Mouse (Mus musculus): ENCODE data around the gene Pkmyt1. TPM values are rescaled to one million over a fixed set of nuclear protein-coding genes. Genes with fewer than 3 reads are reported as not detected.
A peak's percentile ranks its signal among the peaks of the same experiment; 100 is the strongest.

Pkmyt1 gene
- polyA plus RNA-seq, 1 experiment from 2014 or later = 79.0 TPM

DNA sequence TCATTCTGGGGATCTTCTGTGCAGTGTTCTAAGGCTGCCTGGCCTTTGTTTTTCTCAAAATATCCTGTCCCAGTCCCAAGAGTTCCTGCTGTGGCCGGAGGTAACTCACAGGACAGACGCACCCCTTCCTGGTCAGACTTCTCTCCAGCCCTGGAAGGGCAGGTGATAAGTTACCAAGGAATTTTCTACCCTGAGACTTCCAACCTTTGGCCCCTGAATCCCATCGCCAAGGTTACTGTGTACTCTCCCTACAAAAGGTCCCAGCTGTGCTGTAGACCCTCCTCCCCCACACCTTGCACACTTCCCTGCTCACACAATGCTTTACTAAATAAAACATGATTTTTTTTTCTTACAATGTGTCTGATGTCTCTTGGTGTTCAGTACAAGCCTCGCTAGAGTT lies 44.0 kb upstream of the Pkmyt1 start:
- ATAC-seq (ENCODE audit: insufficient read depth) = no peak
- H3K4me1 ChIP-seq (ENCODE audit: insufficient read depth) = peaks cover 3% of the 10 kb centered on the region; the same call in 1 of the 2 replicates
- WGBS = 34% methylated on average over 4 of the region's 4 CpGs
- peak overlapping the region; percentile 59 for H3K4me2 ChIP-seq
- peaks cover 54% of the 10 kb centered on the region for H3K27me3 ChIP-seq (ENCODE audit: insufficient read depth, low read length)
- DNase-seq = no peak
- no peaks in the 10 kb centered on the region for H3K9me3 ChIP-seq (ENCODE audit: low read depth, low read length)
- no peak overlapping the region for H3K4me3 ChIP-seq (ENCODE audit: low read depth, low read length)
- 0 out of 2 replicates have a peak, but pooled peaks cover 3% of the 10 kb centered on the region for H3K36me3 ChIP-seq (ENCODE audit: insufficient read depth)
- no peak for TF ChIP-seq CTCF (IDR thresholded peaks at IDR 0.05; ENCODE audit: low read depth)
- H3K9ac ChIP-seq = no peak overlapping the region; the same call in 1 of the 2 replicates
- H3K27ac ChIP-seq (ENCODE audit: low read depth) = no peak overlapping the region

DNA sequence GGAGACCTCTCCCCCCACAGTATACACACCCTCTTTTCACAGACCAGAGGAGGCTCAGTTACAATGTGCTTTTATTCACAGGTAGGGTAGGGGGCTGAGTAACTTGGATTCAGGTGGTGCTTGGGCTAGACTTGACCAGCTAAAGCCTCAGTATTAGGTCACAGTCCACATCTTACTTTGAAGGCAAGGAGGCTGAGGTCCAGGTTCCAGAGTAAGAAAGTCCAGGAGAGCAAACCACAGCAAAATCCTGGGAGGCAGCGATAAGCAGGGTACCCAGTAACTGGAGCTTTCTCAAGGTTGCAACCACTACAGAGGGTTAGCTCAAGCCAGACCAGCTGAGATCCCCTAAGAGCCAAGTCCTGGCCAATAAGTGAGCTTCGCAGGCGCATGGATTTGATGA lies 43.6 kb upstream of the Pkmyt1 start:
- H3K4me3 ChIP-seq (ENCODE audit: low read depth, low read length) = peak overlapping the region; percentile 8; the same call in 1 of the 2 replicates
- H3K9ac ChIP-seq = peak overlapping the region; percentile 20
- no peak for DNase-seq
- H3K4me1 ChIP-seq (ENCODE audit: insufficient read depth) = peaks cover 3% of the 10 kb centered on the region; the same call in 1 of the 2 replicates
- no peaks in the 10 kb centered on the region for H3K9me3 ChIP-seq (ENCODE audit: low read depth, low read length)
- H3K4me2 ChIP-seq = peak overlapping the region; percentile 59
- peaks cover 54% of the 10 kb centered on the region for H3K27me3 ChIP-seq (ENCODE audit: insufficient read depth, low read length)
- ATAC-seq (ENCODE audit: insufficient read depth) = no peak
- H3K27ac ChIP-seq (ENCODE audit: low read depth) = 0 out of 2 replicates have a peak overlapping the region, but pooled peaks have one; percentile 63
- 0 out of 2 replicates have a peak, but pooled peaks cover 3% of the 10 kb centered on the region for H3K36me3 ChIP-seq (ENCODE audit: insufficient read depth)
- no peak for TF ChIP-seq CTCF (IDR thresholded peaks at IDR 0.05; ENCODE audit: low read depth)
- 50% methylated on average over 3 of the region's 3 CpGs for WGBS

DNA sequence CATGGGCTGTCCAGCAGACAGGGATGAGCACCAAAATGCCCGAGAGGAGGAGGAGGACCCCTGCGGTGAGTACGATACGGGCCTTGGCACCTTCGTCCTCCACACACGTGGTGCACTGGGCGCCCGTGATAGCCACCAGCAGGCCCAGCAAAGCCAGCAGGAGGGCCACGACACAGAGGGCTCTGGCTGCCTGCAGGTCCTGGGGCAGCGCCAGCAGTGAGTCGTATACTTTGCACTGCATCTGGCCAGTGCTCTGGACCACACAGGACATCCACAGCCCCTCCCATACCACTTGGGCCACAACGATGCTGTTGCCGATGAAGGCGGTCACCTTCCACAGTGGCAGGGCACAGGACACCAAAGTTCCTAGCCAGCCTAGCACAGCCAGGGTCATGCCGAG lies 42.9 kb upstream of the Pkmyt1 start:
- H3K4me3 ChIP-seq (ENCODE audit: low read depth, low read length) = peak overlapping the region; percentile 8; the same call in 1 of the 2 replicates
- peak overlapping the region; percentile 20; the same call in 1 of the 2 replicates for H3K9ac ChIP-seq
- H3K36me3 ChIP-seq (ENCODE audit: insufficient read depth) = 0 out of 2 replicates have a peak, but pooled peaks cover 3% of the 10 kb centered on the region
- peaks cover 54% of the 10 kb centered on the region for H3K27me3 ChIP-seq (ENCODE audit: insufficient read depth, low read length)
- peaks cover 3% of the 10 kb centered on the region; the same call in 1 of the 2 replicates for H3K4me1 ChIP-seq (ENCODE audit: insufficient read depth)
- peak overlapping the region; percentile 59 for H3K4me2 ChIP-seq
- ATAC-seq (ENCODE audit: insufficient read depth) (peak; percentile 11), DNase-seq (no peak)
- WGBS = 21% methylated on average over 15 of the region's 15 CpGs
- peak overlapping the region; percentile 63 for H3K27ac ChIP-seq (ENCODE audit: low read depth)
- no peak for TF ChIP-seq CTCF (IDR thresholded peaks at IDR 0.05; ENCODE audit: low read depth)
- no peaks in the 10 kb centered on the region for H3K9me3 ChIP-seq (ENCODE audit: low read depth, low read length)

- Histone ChIP-seq H3K27me3 (ENCODE audit: insufficient read depth, low read length) (peaks cover 50% of the 10 kb centered on the region), H3K4me1 (ENCODE audit: insufficient read depth) (peaks cover 3% of the 10 kb centered on the region; the same call in 1 of the 2 replicates), H3K4me3 (ENCODE audit: low read depth, low read length) (peak within 1 kb of the TSS; percentile 8; the same call in 1 of the 2 replicates), H3K36me3 (ENCODE audit: insufficient read depth) (0 out of 2 replicates have a peak, but pooled peaks cover 3% of the 10 kb centered on the region), H3K9ac (peak within 1 kb of the TSS; percentile 20; the same call in 1 of the 2 replicates), H3K27ac (ENCODE audit: low read depth) (peak within 1 kb of the TSS; percentile 78), H3K9me3 (ENCODE audit: low read depth, low read length) (no peaks in the 10 kb centered on the region), H3K4me2 (peak within 1 kb of the TSS; percentile 59)
- WGBS = 20% methylated on average over 15 of the region's 15 CpGs
- DNase-seq (peak; percentile 61), ATAC-seq (ENCODE audit: insufficient read depth) (peak; percentile 87)
- TF ChIP-seq CTCF (IDR thresholded peaks at IDR 0.05; ENCODE audit: low read depth) = no peak
These were observed 42.1 kb upstream of the Pkmyt1 start, which contains the start of gene Cldn9 for GRCm38 (mm10) chr17:23683856-23684672. Gene Cldn9, minus strand, starts transcription at chr17:23684026.

DNA sequence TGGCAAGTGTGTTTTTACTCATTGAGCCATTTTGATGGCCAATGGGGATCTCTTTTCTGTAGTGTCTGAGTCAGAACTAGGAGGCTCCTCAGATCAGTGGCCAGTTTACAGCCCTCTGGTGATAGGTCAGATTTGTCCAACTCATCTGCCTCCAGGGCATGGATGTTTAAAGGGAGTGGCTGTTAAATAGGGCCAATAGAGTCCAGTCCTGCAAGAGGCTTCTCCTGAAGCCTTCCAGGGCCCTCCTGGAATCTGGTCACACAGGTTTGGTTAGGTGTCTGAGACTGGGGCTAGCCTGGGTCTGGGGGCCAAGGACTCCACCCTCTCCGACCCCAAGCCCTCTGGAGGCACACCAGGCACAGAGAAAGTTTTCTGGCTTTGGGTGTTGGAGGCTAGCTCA lies 31.6 kb upstream of the Pkmyt1 start:
- peak overlapping the region; percentile 58 for H3K27ac ChIP-seq (ENCODE audit: low read depth)
- WGBS = 42% methylated on average over 1 of the region's 1 CpGs
- H3K9me3 ChIP-seq (ENCODE audit: low read depth, low read length) = no peaks in the 10 kb centered on the region
- H3K27me3 ChIP-seq (ENCODE audit: insufficient read depth, low read length) = peaks cover 6% of the 10 kb centered on the region; the same call in 1 of the 2 replicates
- DNase-seq (peak; percentile 54), ATAC-seq (ENCODE audit: insufficient read depth) (peak; percentile 38; the same call in 1 of the 2 replicates)
- no peaks in the 10 kb centered on the region for H3K36me3 ChIP-seq (ENCODE audit: insufficient read depth)
- no peak overlapping the region for H3K4me3 ChIP-seq (ENCODE audit: low read depth, low read length)
- H3K4me1 ChIP-seq (ENCODE audit: insufficient read depth) = peaks cover 8% of the 10 kb centered on the region
- H3K9ac ChIP-seq = no peak overlapping the region
- H3K4me2 ChIP-seq = 0 out of 2 replicates have a peak overlapping the region, but pooled peaks have one; percentile 4
- no peak for TF ChIP-seq CTCF (IDR thresholded peaks at IDR 0.05; ENCODE audit: low read depth)

DNA sequence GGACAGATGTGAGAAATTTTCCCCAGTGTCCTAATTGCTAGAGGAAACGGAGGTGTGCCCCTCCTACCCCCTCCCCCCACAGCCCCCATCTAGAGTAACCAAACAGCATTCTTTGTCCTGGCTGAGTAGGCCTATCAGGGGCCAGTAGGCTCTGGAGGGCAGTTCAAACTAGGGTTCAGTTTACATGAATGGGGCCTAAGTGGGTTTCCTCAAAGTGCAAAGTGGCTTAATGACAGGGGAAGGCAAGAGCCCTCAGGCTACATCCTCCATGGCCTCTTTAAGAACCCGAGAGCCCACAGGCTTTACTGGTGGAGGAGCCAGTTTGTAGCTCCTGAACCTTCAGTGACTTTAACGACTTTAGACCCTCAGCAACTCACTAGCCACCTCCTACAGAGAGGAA lies 30.3 kb upstream of the Pkmyt1 start:
- Histone ChIP-seq H3K36me3 (ENCODE audit: insufficient read depth) (no peaks in the 10 kb centered on the region), H3K9me3 (ENCODE audit: low read depth, low read length) (no peaks in the 10 kb centered on the region), H3K9ac (no peak overlapping the region), H3K4me1 (ENCODE audit: insufficient read depth) (peaks cover 8% of the 10 kb centered on the region), H3K4me3 (ENCODE audit: low read depth, low read length) (no peak overlapping the region), H3K27me3 (ENCODE audit: insufficient read depth, low read length) (peaks cover 11% of the 10 kb centered on the region), H3K27ac (ENCODE audit: low read depth) (peak overlapping the region; percentile 67), H3K4me2 (no peak overlapping the region)
- DNase-seq = peak; percentile 53
- TF ChIP-seq CTCF (IDR thresholded peaks at IDR 0.05; ENCODE audit: low read depth) = no peak
- WGBS = 11% methylated on average over 3 of the region's 3 CpGs
- peak; percentile 65 for ATAC-seq (ENCODE audit: insufficient read depth)
